8 mouse cellular contexts compared by ENCODE assay signal in genomic region chr12:3365449-3366189, GRCm38 (mm10). TPM values are rescaled to one million over a fixed set of nuclear protein-coding genes. Genes with fewer than 3 reads are reported as not detected.
A peak's percentile ranks its signal among the peaks of the same experiment; 100 is the strongest.
DNase-seq lines count a peak whose midpoint lies in the region; ATAC-seq and TF ChIP-seq lines count a peak whose summit lies in the region.

No protein-coding gene starts in this region.

- H3K9me3 ChIP-seq in heart, embryonic 14.5 days (ENCODE audit: control insufficient read depth, low read length): no peaks in the 10 kb centered on the region
- no peaks in the 10 kb centered on the region for H3K9me3 ChIP-seq in limb, embryonic 15.5 days

- H3K27me3 ChIP-seq in heart, embryonic 14.5 days (ENCODE audit: control insufficient read depth, insufficient read depth, low read length): no peaks in the 10 kb centered on the region
- no peaks in the 10 kb centered on the region for H3K27me3 ChIP-seq in limb, embryonic 15.5 days
- peaks cover 6% of the 10 kb centered on the region; the same call in 1 of the 2 replicates for H3K27me3 ChIP-seq in small intestine, adult 2 months (ENCODE audit: control insufficient read depth, insufficient read depth, low read length)

- peak; percentile 19; the same call in 1 of the 2 replicates for ATAC-seq in heart, embryonic 14.5 days (ENCODE audit: insufficient number of reproducible peaks, insufficient read depth, low FRiP score, low read depth)
- peak; percentile 25; the same call in 1 of the 2 replicates for ATAC-seq in limb, embryonic 15.5 days (ENCODE audit: insufficient number of reproducible peaks, low FRiP score, low TSS enrichment, low read depth)

- 5% methylated on average over 30 of the region's 31 CpGs for WGBS in heart, embryonic 14.5 days
- WGBS in limb, embryonic 15.5 days: 2% methylated on average over 31 of the region's 31 CpGs
- WGBS in small intestine, adult 2 months: 7% methylated on average over 31 of the region's 31 CpGs

- TF ChIP-seq CTCF in left cerebral cortex, adult 2 months (IDR thresholded peaks at IDR 0.05): no peak
- no peak for TF ChIP-seq CTCF in small intestine, adult 2 months (IDR thresholded peaks at IDR 0.05; ENCODE audit: extremely low read depth, insufficient read length, insufficient replicate concordance, low read depth, low read length)

- peak overlapping the region; percentile 78 for H3K9ac ChIP-seq in heart, embryonic 14.5 days (ENCODE audit: low read length)
- H3K9ac ChIP-seq in limb, embryonic 15.5 days: peak overlapping the region; percentile 58

- intact Hi-C loops in left cerebral cortex, adult 2 months (cut with DNase I): loop anchor here (2.0 kb wide), 4 partner anchors 25 to 131 kb away; partner anchors contain the start of genes Asxl2 and Rab10

- peaks cover 7 to 13% of the 10 kb centered on the region in 2 experiments; a peak in 3 of 4 replicates for H3K4me1 ChIP-seq in heart, embryonic 14.5 days (ENCODE audit: control insufficient read depth in 2 of 2, insufficient read depth in 2 of 2, low read length in 2 of 2)
- peaks cover 29% of the 10 kb centered on the region for H3K4me1 ChIP-seq in limb, embryonic 15.5 days
- peaks cover 6% of the 10 kb centered on the region for H3K4me1 ChIP-seq in small intestine, adult 2 months (ENCODE audit: control insufficient read depth, insufficient read depth, insufficient read length, low read length)

- peak in 1 of 2 experiments; percentile 43 for DNase-seq in left cerebral cortex, adult 2 months (ENCODE audit: extremely low spot score in 1 of 2, low spot score in 2 of 2)
- no peak for DNase-seq in left cerebral cortex, adult 11 months (ENCODE audit: low spot score)
- peak; percentile 33 for DNase-seq in Muller cell, postnatal 12 days (ENCODE audit: inconsistent ontology term)
- peak; percentile 60 to 61 for DNase-seq in cerebellum, postnatal 10 days
- no peak for DNase-seq in gastrocnemius, postnatal 25 days

- peak overlapping the region; percentile 94 for H3K4me3 ChIP-seq in left cerebral cortex, adult 2 months
- H3K4me3 ChIP-seq in heart, embryonic 14.5 days (ENCODE audit: control insufficient read depth in 1 of 2, insufficient read depth in 1 of 2, low read depth in 1 of 2, low read length in 2 of 2): peak overlapping the region; percentile 81 to 84
- peak overlapping the region; percentile 78 for H3K4me3 ChIP-seq in limb, embryonic 15.5 days
- H3K4me3 ChIP-seq in small intestine, adult 2 months (ENCODE audit: low read depth, low read length): peak overlapping the region; percentile 86

- H3K27ac ChIP-seq in left cerebral cortex, adult 2 months: peak overlapping the region; percentile 97
- H3K27ac ChIP-seq in heart, embryonic 14.5 days (replicated peaks in 1 of 2; ENCODE audit: control insufficient read depth in 1 of 2, insufficient read depth in 1 of 2, low read depth in 2 of 2, low read length in 2 of 2): peak overlapping the region; percentile 22 to 52; a peak in 2 of 4 replicates
- H3K27ac ChIP-seq in limb, embryonic 15.5 days: peak overlapping the region; percentile 82
- H3K27ac ChIP-seq in small intestine, adult 2 months (ENCODE audit: insufficient read depth, low read depth, low read length): no peak overlapping the region

- TF ChIP-seq POLR2A in small intestine, adult 2 months (IDR thresholded peaks at IDR 0.05; ENCODE audit: low read depth, low read length): 0 out of 2 replicates have a peak, but pooled peaks have one; percentile 14

- H3K36me3 ChIP-seq in heart, embryonic 14.5 days (ENCODE audit: control insufficient read depth, insufficient read depth, low read length): no peaks in the 10 kb centered on the region
- H3K36me3 ChIP-seq in limb, embryonic 15.5 days: peaks cover 13% of the 10 kb centered on the region
- no peaks in the 10 kb centered on the region for H3K36me3 ChIP-seq in small intestine, adult 2 months (ENCODE audit: control insufficient read depth, insufficient read depth, low read length)

- peak overlapping the region; percentile 71 for H3K4me2 ChIP-seq in heart, embryonic 14.5 days (ENCODE audit: low read length)
- H3K4me2 ChIP-seq in limb, embryonic 15.5 days: peak overlapping the region; percentile 91

RNA-seq across cellular contexts. Expression of gene Kif3c, which starts 0.7 kb away (rescaled TPM):
- 100 to 1,000 TPM; 188 TPM for total RNA-seq in left cerebral cortex, adult 2 months (2021)
- 4.5 and 5.0 TPM in 2 replicates for polyA plus RNA-seq in heart, embryonic 14.5 days (2014; fragmentation: Nextera tagmentation; extraction: Ambion mirVana)
- polyA plus RNA-seq in limb, embryonic 15.5 days (2015; fragmentation: Nextera tagmentation; extraction: Ambion mirVana): 9.8 and 12.5 TPM in 2 replicates
- polyA plus RNA-seq in small intestine, adult 2 months (2012; rRNA removed): 1.5 and 2.1 TPM in 2 replicates
- 10 to 100 TPM; 11.3 to 13.2 TPM for total RNA-seq in gastrocnemius, postnatal 25 days (2021)

RNA-seq across cellular contexts. Expression of gene Rab10, which starts 55.9 kb away (rescaled TPM):
- 100 to 1,000 TPM; 132 to 134 TPM for total RNA-seq in left cerebral cortex, adult 2 months (2021)
- 70.0 and 79.8 TPM in 2 replicates for polyA plus RNA-seq in heart, embryonic 14.5 days (2014; fragmentation: Nextera tagmentation; extraction: Ambion mirVana)
- polyA plus RNA-seq in limb, embryonic 15.5 days (2015; fragmentation: Nextera tagmentation; extraction: Ambion mirVana): 91.3 and 98.3 TPM in 2 replicates
- polyA plus RNA-seq in small intestine, adult 2 months (2012; rRNA removed): 10.5 and 21.4 TPM in 2 replicates
- total RNA-seq in gastrocnemius, postnatal 25 days (2021): 100 to 1,000 TPM; 218 to 239 TPM

Comparison
In these comparisons a context has a peak if more than half of its experiments do, and no peak if none do; other contexts are left out.
1. DNase-seq: peak in Muller cell, postnatal 12 days (single experiment) and cerebellum, postnatal 10 days (2 of 2); none in left cerebral cortex, adult 11 months (single experiment) and gastrocnemius, postnatal 25 days (single experiment).
2. Peak in every context shown above with its lines, with median percentiles within 50 percentile points of each other: H3K4me3 ChIP-seq.